Comparison of ENCODE assay signal across 8 mouse cellular contexts in genomic region chr14:45772665-45773277, GRCm38 (mm10).
A peak's percentile ranks its signal among the peaks of the same experiment; 100 is the strongest.
DNase-seq lines count a peak whose midpoint lies in the region; ATAC-seq and TF ChIP-seq lines count a peak whose summit lies in the region.

No protein-coding gene starts in this region.

- peak; percentile 57 for DNase-seq in 3134 (ENCODE audit: extremely low read depth, insufficient read length, low spot score)
- peak; percentile 77 for DNase-seq in adrenal gland, postnatal 14 days
- DNase-seq in heart, embryonic 10.5 days (ENCODE audit: low spot score): peak; percentile 76
- DNase-seq in limb, embryonic 14.5 days (ENCODE audit: low spot score): peak; percentile 82
- DNase-seq in midbrain, postnatal 0 days (ENCODE audit: low spot score): peak; percentile 81
- peak; percentile 59 for DNase-seq in testis, postnatal 14 days (ENCODE audit: low spot score)

- H3K4me2 ChIP-seq in embryonic facial prominence, embryonic 13.5 days: peak overlapping the region; percentile 57
- H3K4me2 ChIP-seq in kidney, embryonic 14.5 days (replicated peaks; ENCODE audit: low read depth, low read length): 0 out of 2 replicates have a peak overlapping the region, but pooled peaks have one; percentile 25
- H3K4me2 ChIP-seq in limb, embryonic 14.5 days (replicated peaks; ENCODE audit: low read depth, low read length, severe bottlenecking): peak overlapping the region; percentile 44
- H3K4me2 ChIP-seq in midbrain, postnatal 0 days (ENCODE audit: low read depth, low read length, poor library complexity, severe bottlenecking): peak overlapping the region; percentile 43

- H3K4me3 ChIP-seq in embryonic facial prominence, embryonic 13.5 days: peak overlapping the region; percentile 25
- peak overlapping the region; percentile 28 for H3K4me3 ChIP-seq in heart, embryonic 10.5 days
- no peak overlapping the region for H3K4me3 ChIP-seq in kidney, embryonic 14.5 days (ENCODE audit: low read length)
- H3K4me3 ChIP-seq in limb, embryonic 14.5 days (replicated peaks; ENCODE audit: low read length): peak overlapping the region; percentile 19; the same call in 1 of the 2 replicates
- peak overlapping the region; percentile 9; the same call in 1 of the 2 replicates for H3K4me3 ChIP-seq in midbrain, postnatal 0 days (ENCODE audit: low read depth, low read length)

- no peak for TF ChIP-seq POLR2A in limb, embryonic 14.5 days (IDR thresholded peaks at IDR 0.05; ENCODE audit: borderline replicate concordance, extremely low read depth, insufficient read depth, insufficient read length)

- peak; percentile 98 for TF ChIP-seq CTCF in midbrain, postnatal 0 days (IDR thresholded peaks at IDR 0.05)

- no peak overlapping the region for H3K27ac ChIP-seq in embryonic facial prominence, embryonic 13.5 days
- peak overlapping the region; percentile 52 for H3K27ac ChIP-seq in heart, embryonic 10.5 days
- no peak overlapping the region for H3K27ac ChIP-seq in kidney, embryonic 14.5 days (ENCODE audit: low read depth, low read length)
- H3K27ac ChIP-seq in limb, embryonic 14.5 days (replicated peaks; ENCODE audit: low read depth, low read length): no peak overlapping the region
- no peak overlapping the region for H3K27ac ChIP-seq in midbrain, postnatal 0 days (ENCODE audit: low read depth, low read length)

- 13% methylated on average over 19 of the region's 19 CpGs for WGBS in embryonic facial prominence, embryonic 13.5 days
- WGBS in heart, embryonic 10.5 days: 20% methylated on average over 19 of the region's 19 CpGs
- WGBS in kidney, embryonic 14.5 days: 14% methylated on average over 19 of the region's 19 CpGs
- 17% methylated on average over 19 of the region's 19 CpGs for WGBS in limb, embryonic 14.5 days
- 19% methylated on average over 19 of the region's 19 CpGs for WGBS in midbrain, postnatal 0 days

- H3K36me3 ChIP-seq in embryonic facial prominence, embryonic 13.5 days: no peaks in the 10 kb centered on the region
- H3K36me3 ChIP-seq in heart, embryonic 10.5 days: no peaks in the 10 kb centered on the region
- H3K36me3 ChIP-seq in kidney, embryonic 14.5 days (ENCODE audit: control insufficient read depth, insufficient read depth, low read length): no peaks in the 10 kb centered on the region
- H3K36me3 ChIP-seq in limb, embryonic 14.5 days (ENCODE audit: control insufficient read depth, insufficient read depth, low read length): no peaks in the 10 kb centered on the region
- no peaks in the 10 kb centered on the region for H3K36me3 ChIP-seq in midbrain, postnatal 0 days (ENCODE audit: insufficient read depth, low read length)

- 0 out of 2 replicates have a peak, but pooled peaks cover 12% of the 10 kb centered on the region for H3K4me1 ChIP-seq in embryonic facial prominence, embryonic 13.5 days
- H3K4me1 ChIP-seq in heart, embryonic 10.5 days: no peaks in the 10 kb centered on the region
- H3K4me1 ChIP-seq in kidney, embryonic 14.5 days (ENCODE audit: control insufficient read depth, insufficient read depth, low read length): no peaks in the 10 kb centered on the region
- H3K4me1 ChIP-seq in limb, embryonic 14.5 days (ENCODE audit: control insufficient read depth, insufficient read depth, low read length): no peaks in the 10 kb centered on the region
- no peaks in the 10 kb centered on the region for H3K4me1 ChIP-seq in midbrain, postnatal 0 days (ENCODE audit: insufficient read depth, low read length)

- ATAC-seq in embryonic facial prominence, embryonic 13.5 days (ENCODE audit: insufficient number of reproducible peaks, insufficient read depth, low FRiP score, low TSS enrichment, low read depth): no peak
- peak; percentile 91 for ATAC-seq in kidney, embryonic 14.5 days (ENCODE audit: low FRiP score, low TSS enrichment)
- peak; percentile 78 for ATAC-seq in limb, embryonic 14.5 days (ENCODE audit: low FRiP score, low read depth)
- ATAC-seq in midbrain, postnatal 0 days (ENCODE audit: low FRiP score): peak; percentile 78; the same call in 1 of the 2 replicates

- peaks cover 5% of the 10 kb centered on the region; the same call in 1 of the 2 replicates for H3K9me3 ChIP-seq in embryonic facial prominence, embryonic 13.5 days
- no peaks in the 10 kb centered on the region for H3K9me3 ChIP-seq in heart, embryonic 10.5 days
- H3K9me3 ChIP-seq in kidney, embryonic 14.5 days (ENCODE audit: control insufficient read depth, low read length): no peaks in the 10 kb centered on the region
- H3K9me3 ChIP-seq in limb, embryonic 14.5 days (ENCODE audit: control insufficient read depth, low read length): no peaks in the 10 kb centered on the region
- H3K9me3 ChIP-seq in midbrain, postnatal 0 days (ENCODE audit: low read length): no peaks in the 10 kb centered on the region

- H3K9ac ChIP-seq in embryonic facial prominence, embryonic 13.5 days: no peak overlapping the region
- no peak overlapping the region for H3K9ac ChIP-seq in kidney, embryonic 14.5 days (ENCODE audit: low read depth, low read length)
- H3K9ac ChIP-seq in limb, embryonic 14.5 days (ENCODE audit: low read depth, low read length, severe bottlenecking): no peak overlapping the region
- no peak overlapping the region for H3K9ac ChIP-seq in midbrain, postnatal 0 days (replicated peaks; ENCODE audit: low read length, poor library complexity, severe bottlenecking)

- no peaks in the 10 kb centered on the region for H3K27me3 ChIP-seq in embryonic facial prominence, embryonic 13.5 days
- no peaks in the 10 kb centered on the region for H3K27me3 ChIP-seq in heart, embryonic 10.5 days (ENCODE audit: insufficient read depth, poor library complexity, severe bottlenecking)
- no peaks in the 10 kb centered on the region for H3K27me3 ChIP-seq in kidney, embryonic 14.5 days (ENCODE audit: control insufficient read depth, insufficient read depth, low read length)
- H3K27me3 ChIP-seq in limb, embryonic 14.5 days (ENCODE audit: control insufficient read depth, insufficient read depth, low read length): no peaks in the 10 kb centered on the region
- no peaks in the 10 kb centered on the region for H3K27me3 ChIP-seq in midbrain, postnatal 0 days (ENCODE audit: insufficient read depth, low read length)
